Mouse (Mus musculus): ENCODE measurements around the gene Shtn1. TPM values are rescaled to one million over a fixed set of nuclear protein-coding genes. Genes with fewer than 3 reads are reported as not detected.

Gene Shtn1
- polyA plus RNA-seq, 1 experiment from 2014 or later = 6.2 TPM

- H3K9me3 ChIP-seq (ENCODE audit: control insufficient read depth, low read length) = no peaks in the 10 kb centered on the region
- H3K4me2 ChIP-seq (ENCODE audit: low read depth, low read length, severe bottlenecking) = no peak overlapping the region
- H3K36me3 ChIP-seq (ENCODE audit: control insufficient read depth, insufficient read depth, low read length) = no peaks in the 10 kb centered on the region
- H3K4me1 ChIP-seq (replicated peaks; ENCODE audit: control insufficient read depth, insufficient read depth, low read length) = peaks cover 7% of the 10 kb centered on the region; the same call in 1 of the 2 replicates
- H3K9ac ChIP-seq (ENCODE audit: low read length) = no peak overlapping the region
- DNase-seq (ENCODE audit: low spot score) = no peak
- 86% methylated on average over 8 of the region's 8 CpGs for WGBS
- no peak overlapping the region for H3K27ac ChIP-seq (ENCODE audit: low read depth, low read length)
- H3K4me3 ChIP-seq (ENCODE audit: low read depth, low read length) = no peak overlapping the region
- ATAC-seq (replicated peaks; ENCODE audit: low FRiP score) = no peak
- H3K27me3 ChIP-seq (ENCODE audit: control insufficient read depth, insufficient read depth, low read length) = peaks cover 61% of the 10 kb centered on the region
Measured at GRCm38 (mm10) chr19:58974126-58974525, 101.8 kb downstream of the Shtn1 start.

DNA sequence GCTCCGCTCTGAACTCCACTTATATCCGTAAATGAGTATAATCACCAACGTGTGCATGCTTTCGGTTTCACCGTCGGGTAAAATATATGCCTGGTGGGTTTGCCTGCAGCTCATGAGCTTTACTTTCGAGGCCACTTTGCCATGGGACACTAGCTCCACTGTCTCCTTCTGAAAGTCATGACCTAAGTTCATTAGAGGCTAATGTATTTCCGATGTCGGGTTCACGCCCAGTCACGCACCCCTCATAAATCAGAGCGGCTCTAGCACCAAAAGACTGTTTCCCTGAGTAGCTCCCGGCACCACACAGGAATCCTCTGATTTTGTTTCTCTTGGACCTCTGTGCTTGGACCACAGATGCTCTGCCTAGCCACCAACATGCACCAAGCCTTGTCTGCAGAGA is 105.1 kb downstream of the Shtn1 start:
- no peak overlapping the region for H3K4me2 ChIP-seq (ENCODE audit: low read depth, low read length, severe bottlenecking)
- no peak overlapping the region for H3K4me3 ChIP-seq (ENCODE audit: low read depth, low read length)
- no peaks in the 10 kb centered on the region for H3K36me3 ChIP-seq (ENCODE audit: control insufficient read depth, insufficient read depth, low read length)
- peaks cover 46% of the 10 kb centered on the region for H3K27me3 ChIP-seq (ENCODE audit: control insufficient read depth, insufficient read depth, low read length)
- H3K9me3 ChIP-seq (ENCODE audit: control insufficient read depth, low read length) = no peaks in the 10 kb centered on the region
- DNase-seq (ENCODE audit: low spot score) (no peak), ATAC-seq (replicated peaks; ENCODE audit: low FRiP score) (no peak)
- no peak overlapping the region for H3K9ac ChIP-seq (ENCODE audit: low read length)
- H3K27ac ChIP-seq (ENCODE audit: low read depth, low read length) = no peak overlapping the region
- H3K4me1 ChIP-seq (replicated peaks; ENCODE audit: control insufficient read depth, insufficient read depth, low read length) = peaks cover 9% of the 10 kb centered on the region
- 91% methylated on average over 13 of the region's 13 CpGs for WGBS

DNA sequence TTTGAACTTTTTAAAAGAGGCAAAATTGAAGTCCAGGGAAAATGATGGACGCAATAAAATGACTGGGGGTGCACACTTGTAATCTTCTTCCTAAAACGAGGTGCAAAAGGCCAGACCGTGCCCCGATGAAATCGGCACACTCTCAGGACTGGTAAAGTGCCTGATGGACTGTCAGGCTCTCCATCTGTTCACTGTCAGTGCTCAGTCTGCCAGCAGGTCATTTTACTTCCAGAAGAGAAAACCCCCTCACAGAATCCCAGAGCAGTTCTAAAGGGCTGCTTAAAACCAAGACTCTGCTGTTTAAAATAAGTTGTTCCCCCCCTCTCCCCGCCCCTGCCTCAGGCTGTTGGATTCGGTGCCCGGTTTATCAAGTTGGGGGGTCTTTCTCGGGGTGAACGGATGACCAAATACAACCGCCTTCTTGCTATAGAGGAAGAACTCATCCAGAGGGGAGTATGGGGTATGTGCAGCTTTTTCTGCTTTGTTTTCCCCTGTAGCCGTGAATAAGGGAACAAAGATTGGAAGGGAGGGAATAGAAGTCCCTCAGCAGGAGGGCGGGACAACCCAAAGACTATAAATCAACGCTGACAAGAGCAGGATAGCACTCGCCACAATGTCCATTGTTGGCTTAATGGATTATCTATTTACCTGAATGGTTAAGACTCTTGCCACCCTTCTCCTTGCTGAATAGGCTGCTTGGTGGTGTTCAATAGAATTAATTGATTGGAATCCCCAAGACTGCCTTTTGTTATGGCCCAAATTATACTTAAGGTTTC is 107.0 kb downstream of the Shtn1 start:
- no peak for ATAC-seq (replicated peaks; ENCODE audit: low FRiP score)
- H3K4me2 ChIP-seq (ENCODE audit: low read depth, low read length, severe bottlenecking) = no peak overlapping the region

DNA sequence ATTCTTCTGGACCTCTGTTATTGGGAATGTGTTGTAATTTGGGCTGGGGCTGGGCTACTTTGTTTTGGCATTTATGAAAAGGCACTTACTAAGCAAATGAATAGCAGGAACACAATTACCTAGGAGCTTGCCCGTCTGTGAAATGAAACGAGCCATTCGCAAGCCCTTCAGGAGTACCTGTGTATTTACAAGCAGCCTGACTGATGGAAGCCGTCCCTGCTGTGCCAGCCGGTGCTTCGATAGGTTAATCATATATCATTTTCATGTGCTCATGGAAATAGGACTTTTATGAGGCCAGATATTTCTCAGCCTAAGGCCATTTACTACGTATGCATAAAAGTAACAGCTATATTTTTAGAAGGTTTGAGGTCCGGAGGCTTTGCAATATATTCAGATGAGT is 112.9 kb downstream of the Shtn1 start:
- no peak for ATAC-seq (replicated peaks; ENCODE audit: low FRiP score)
- Histone ChIP-seq H3K9ac (ENCODE audit: low read length) (no peak overlapping the region), H3K9me3 (ENCODE audit: control insufficient read depth, low read length) (no peaks in the 10 kb centered on the region), H3K4me3 (ENCODE audit: low read depth, low read length) (no peak overlapping the region), H3K4me1 (replicated peaks; ENCODE audit: control insufficient read depth, insufficient read depth, low read length) (no peaks in the 10 kb centered on the region), H3K4me2 (ENCODE audit: low read depth, low read length, severe bottlenecking) (no peak overlapping the region), H3K27ac (ENCODE audit: low read depth, low read length) (no peak overlapping the region), H3K27me3 (ENCODE audit: control insufficient read depth, insufficient read depth, low read length) (peaks cover 15% of the 10 kb centered on the region), H3K36me3 (ENCODE audit: control insufficient read depth, insufficient read depth, low read length) (no peaks in the 10 kb centered on the region)
- 61% methylated on average over 8 of the region's 8 CpGs for WGBS
- no peak for DNase-seq (ENCODE audit: low spot score)

More for the DNA sequence above, 107.0 kb downstream of the Shtn1 start:
- WGBS = 16% methylated on average over 15 of the region's 15 CpGs
- no peak overlapping the region for H3K27ac ChIP-seq (ENCODE audit: low read depth, low read length)
- no peaks in the 10 kb centered on the region for H3K9me3 ChIP-seq (ENCODE audit: control insufficient read depth, low read length)
- peaks cover 9% of the 10 kb centered on the region for H3K4me1 ChIP-seq (replicated peaks; ENCODE audit: control insufficient read depth, insufficient read depth, low read length)
- no peak for DNase-seq (ENCODE audit: low spot score)
- peaks cover 40% of the 10 kb centered on the region for H3K27me3 ChIP-seq (ENCODE audit: control insufficient read depth, insufficient read depth, low read length)
- H3K4me3 ChIP-seq (ENCODE audit: low read depth, low read length) = no peak overlapping the region
- H3K9ac ChIP-seq (ENCODE audit: low read length) = no peak overlapping the region; the same call in 1 of the 2 replicates
- H3K36me3 ChIP-seq (ENCODE audit: control insufficient read depth, insufficient read depth, low read length) = no peaks in the 10 kb centered on the region

DNA sequence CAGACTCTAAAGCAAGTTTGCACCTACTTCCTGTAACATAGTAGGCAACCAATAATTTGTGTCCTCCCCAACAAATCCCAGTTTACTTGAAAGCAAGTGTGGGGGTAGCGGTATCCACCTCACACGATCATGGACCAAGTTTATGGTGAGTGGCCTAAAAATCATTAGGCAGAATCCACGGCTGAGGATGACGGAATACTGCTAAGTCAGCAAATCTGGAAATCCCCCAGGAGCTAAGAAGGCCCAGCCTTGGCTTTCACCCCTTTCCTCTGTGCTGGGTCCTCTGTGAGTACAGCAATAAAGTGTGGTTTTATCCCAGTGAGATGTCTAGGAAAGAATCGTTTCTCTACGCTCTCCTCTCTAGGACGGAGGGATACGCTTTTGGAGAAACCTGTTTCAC is 121.1 kb downstream of the Shtn1 start:
- Histone ChIP-seq H3K36me3 (ENCODE audit: control insufficient read depth, insufficient read depth, low read length) (no peaks in the 10 kb centered on the region), H3K4me1 (replicated peaks; ENCODE audit: control insufficient read depth, insufficient read depth, low read length) (no peaks in the 10 kb centered on the region), H3K4me3 (ENCODE audit: low read depth, low read length) (no peak overlapping the region), H3K9ac (ENCODE audit: low read length) (no peak overlapping the region), H3K4me2 (ENCODE audit: low read depth, low read length, severe bottlenecking) (no peak overlapping the region), H3K9me3 (ENCODE audit: control insufficient read depth, low read length) (no peaks in the 10 kb centered on the region), H3K27me3 (ENCODE audit: control insufficient read depth, insufficient read depth, low read length) (peaks cover 2% of the 10 kb centered on the region; the same call in 1 of the 2 replicates), H3K27ac (ENCODE audit: low read depth, low read length) (no peak overlapping the region)
- ATAC-seq (replicated peaks; ENCODE audit: low FRiP score) (no peak), DNase-seq (ENCODE audit: low spot score) (no peak)
- WGBS = 90% methylated on average over 8 of the region's 8 CpGs

GRCm38 (mm10) chr19:58952236-58952635 is 123.7 kb downstream of the Shtn1 start:
- Histone ChIP-seq H3K9me3 (ENCODE audit: control insufficient read depth, low read length) (no peaks in the 10 kb centered on the region), H3K36me3 (ENCODE audit: control insufficient read depth, insufficient read depth, low read length) (no peaks in the 10 kb centered on the region), H3K4me2 (ENCODE audit: low read depth, low read length, severe bottlenecking) (no peak overlapping the region), H3K9ac (ENCODE audit: low read length) (no peak overlapping the region), H3K4me1 (replicated peaks; ENCODE audit: control insufficient read depth, insufficient read depth, low read length) (no peaks in the 10 kb centered on the region), H3K27ac (ENCODE audit: low read depth, low read length) (no peak overlapping the region), H3K27me3 (ENCODE audit: control insufficient read depth, insufficient read depth, low read length) (peaks cover 2% of the 10 kb centered on the region; the same call in 1 of the 2 replicates), H3K4me3 (ENCODE audit: low read depth, low read length) (no peak overlapping the region)
- no peak for DNase-seq (ENCODE audit: low spot score)
- ATAC-seq (replicated peaks; ENCODE audit: low FRiP score) = no peak
- WGBS = 81% methylated on average over 13 of the region's 13 CpGs

DNA sequence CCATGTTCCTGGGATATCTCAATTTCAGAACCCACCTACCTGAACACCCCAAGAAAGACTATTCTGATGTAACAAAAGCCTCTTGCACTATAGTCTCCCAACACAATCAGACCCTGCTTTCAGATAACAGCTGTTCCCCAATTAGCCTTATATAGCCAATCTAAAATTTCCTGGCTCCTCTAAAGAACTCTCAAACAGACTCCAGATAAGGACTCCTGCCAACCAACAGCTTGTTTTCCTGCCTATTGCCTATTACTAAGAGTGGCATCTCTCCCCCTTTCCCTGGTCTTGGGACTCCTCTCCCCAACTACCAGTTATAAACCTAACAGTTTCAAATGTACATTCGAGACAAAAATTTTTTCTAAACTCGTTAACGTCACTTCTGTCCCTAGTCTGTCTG is 124.4 kb downstream of the Shtn1 start:
- WGBS = 93% methylated on average over 3 of the region's 3 CpGs
- peaks cover 2% of the 10 kb centered on the region; the same call in 1 of the 2 replicates for H3K27me3 ChIP-seq (ENCODE audit: control insufficient read depth, insufficient read depth, low read length)

GRCm38 (mm10) chr19:58945959-58946358 is 129.9 kb downstream of the Shtn1 start:
- 95% methylated on average over 7 of the region's 7 CpGs for WGBS
- H3K36me3 ChIP-seq (ENCODE audit: control insufficient read depth, insufficient read depth, low read length) = no peaks in the 10 kb centered on the region
- H3K27me3 ChIP-seq (ENCODE audit: control insufficient read depth, insufficient read depth, low read length) = no peaks in the 10 kb centered on the region
- H3K9ac ChIP-seq (ENCODE audit: low read length) = no peak overlapping the region
- no peak overlapping the region for H3K4me3 ChIP-seq (ENCODE audit: low read depth, low read length)
- peaks cover 7% of the 10 kb centered on the region; the same call in 1 of the 2 replicates for H3K4me1 ChIP-seq (replicated peaks; ENCODE audit: control insufficient read depth, insufficient read depth, low read length)
- ATAC-seq (replicated peaks; ENCODE audit: low FRiP score) (no peak), DNase-seq (ENCODE audit: low spot score) (no peak)
- H3K27ac ChIP-seq (ENCODE audit: low read depth, low read length) = no peak overlapping the region
- H3K4me2 ChIP-seq (ENCODE audit: low read depth, low read length, severe bottlenecking) = no peak overlapping the region
- H3K9me3 ChIP-seq (ENCODE audit: control insufficient read depth, low read length) = no peaks in the 10 kb centered on the region

More for the DNA sequence above, 124.4 kb downstream of the Shtn1 start:
- Histone ChIP-seq H3K36me3 (ENCODE audit: control insufficient read depth, insufficient read depth, low read length) (no peaks in the 10 kb centered on the region), H3K27ac (ENCODE audit: low read depth, low read length) (no peak overlapping the region), H3K9ac (ENCODE audit: low read length) (no peak overlapping the region), H3K4me2 (ENCODE audit: low read depth, low read length, severe bottlenecking) (no peak overlapping the region), H3K9me3 (ENCODE audit: control insufficient read depth, low read length) (no peaks in the 10 kb centered on the region), H3K4me1 (replicated peaks; ENCODE audit: control insufficient read depth, insufficient read depth, low read length) (no peaks in the 10 kb centered on the region), H3K4me3 (ENCODE audit: low read depth, low read length) (no peak overlapping the region)
- ATAC-seq (replicated peaks; ENCODE audit: low FRiP score) (no peak), DNase-seq (ENCODE audit: low spot score) (no peak)
